Mouse (Mus musculus) thymus, adult 2 months (tissue): ENCODE measurements at regions not wholly inside any gene's neighbourhood (a gene's known extent, or its start where the extent isn't known, plus 50 kb on each side); places are given as distances from the start of the nearest gene placed in this dataset.

ENCODE experiments used
- CTCF ChIP-seq: fragments of 200-500 bp; IDR thresholded peaks from 2 replicates; pipeline ENCODE4 v1.5.1; 2012; ENCODE audit warnings: mild to moderate bottlenecking, control low read depth, low read length, moderate library complexity, borderline replicate concordance; ENCODE audit not compliant: control insufficient read depth, poor library complexity, insufficient read depth; ENCODE audit errors: extremely low read depth
- POLR2A ChIP-seq: fragments of 200-500 bp; IDR thresholded peaks from 2 replicates; pipeline ENCODE4 v1.6.1; 2012; ENCODE audit warnings: mild to moderate bottlenecking, low read length, control low read depth, moderate library complexity; ENCODE audit not compliant: control insufficient read depth, poor library complexity, insufficient read depth; ENCODE audit errors: extremely low read depth

DNA sequence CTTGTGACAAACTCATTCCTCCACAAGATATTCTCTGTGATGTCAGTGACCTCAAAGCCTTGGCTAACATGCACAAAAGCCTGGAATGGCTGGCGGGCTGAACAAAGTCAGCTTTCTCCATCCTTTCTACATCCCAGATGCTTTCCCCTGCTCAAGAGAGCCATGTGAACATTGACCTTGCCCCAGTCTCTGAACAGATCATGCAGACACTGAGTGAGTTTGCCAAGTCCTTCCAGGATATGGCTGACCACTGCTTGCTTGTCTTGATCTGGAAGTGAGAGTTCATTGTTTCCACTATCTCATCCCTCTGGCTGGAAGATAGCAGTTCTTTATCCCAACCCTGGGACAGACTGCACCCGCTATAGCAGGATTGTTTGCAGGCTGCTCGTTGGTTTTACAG lies 103.7 kb downstream of the Tnfsf18 start:
- TF ChIP-seq CTCF (no peak), POLR2A (no peak)
